Mouse (Mus musculus) kidney, embryonic 14.5 days (tissue): Measurements from ENCODE around the gene Itsn1. TPM values are rescaled to one million over a fixed set of nuclear protein-coding genes. Genes with fewer than 3 reads are reported as not detected.

Experiments used
- ATAC-seq: fragments of 200-750 bp; cut with Nextera tagmentation; 2 replicates; pipeline ENCODE4 v1.8.0; 2017; ENCODE audit warnings: moderate number of reproducible peaks, mild to moderate bottlenecking, moderate TSS enrichment, moderate library complexity; ENCODE audit not compliant: low FRiP score, low TSS enrichment
- H3K27ac ChIP-seq: fragments of 300-500 bp; sonication (generic); 2 replicates; pipeline ENCODE4 v1.5.1; 2014; ENCODE audit warnings: low read depth, mild to moderate bottlenecking, low read length, moderate library complexity, mixed read lengths
- H3K27me3 ChIP-seq: fragments of 300-500 bp; sonication (generic); 2 replicates; pipeline ENCODE4 v1.6.1; 2014; ENCODE audit warnings: mild to moderate bottlenecking, low read length; ENCODE audit not compliant: control insufficient read depth, insufficient read depth
- H3K36me3 ChIP-seq: fragments of 300-500 bp; sonication (generic); 2 replicates; pipeline ENCODE4 v1.6.1; 2014; ENCODE audit warnings: low read length, mixed read lengths; ENCODE audit not compliant: control insufficient read depth, insufficient read depth
- H3K4me1 ChIP-seq: fragments of 300-500 bp; sonication (generic); 2 replicates; pipeline ENCODE4 v1.6.1; 2014; ENCODE audit warnings: low read length, mixed read lengths; ENCODE audit not compliant: control insufficient read depth, insufficient read depth
- H3K4me2 ChIP-seq: fragments of 300-500 bp; sonication (generic); replicated peaks from 2 replicates; pipeline ENCODE4 v1.6.1; 2014; ENCODE audit warnings: low read depth, mild to moderate bottlenecking, low read length
- H3K4me3 ChIP-seq: fragments of 300-500 bp; sonication (generic); 2 replicates; pipeline ENCODE4 v1.5.1; 2014; ENCODE audit warnings: mild to moderate bottlenecking, low read length
- H3K9ac ChIP-seq: fragments of 300-500 bp; sonication (generic); 2 replicates; pipeline ENCODE4 v1.6.1; 2014; ENCODE audit warnings: low read depth, mild to moderate bottlenecking, low read length, moderate library complexity
- H3K9me3 ChIP-seq: fragments of 300-500 bp; sonication (generic); 2 replicates; pipeline ENCODE4 v1.6.1; 2016; ENCODE audit warnings: low read length; ENCODE audit not compliant: control insufficient read depth
- WGBS: fragments of 180-500 bp; shearing (Covaris S2); extraction: QIAGEN DNeasy Blood & Tissue Kit; methylation state at CpG from one replicate; pipeline ENCODE4 v1.1.7; 2014; 5-methylcytosine and 5-hydroxymethylcytosine counted together
- microRNA-seq: library from miRNA; unstranded; fragments of <30 nt; microRNA quantifications from one replicate; pipeline ENCODE4, GENCODE M21; 2016
- polyA plus RNA-seq: library from polyadenylated mRNA; unstranded; fragments of >200 nt; fragmentation: Nextera tagmentation; extraction: Ambion mirVana; gene quantifications from 2 replicates; pipeline ENCODE4 v1.2.1, GENCODE M21; 2014

Itsn1 gene
- polyA plus RNA-seq, 1 experiment from 2014 or later: 27.7 TPM

DNA sequence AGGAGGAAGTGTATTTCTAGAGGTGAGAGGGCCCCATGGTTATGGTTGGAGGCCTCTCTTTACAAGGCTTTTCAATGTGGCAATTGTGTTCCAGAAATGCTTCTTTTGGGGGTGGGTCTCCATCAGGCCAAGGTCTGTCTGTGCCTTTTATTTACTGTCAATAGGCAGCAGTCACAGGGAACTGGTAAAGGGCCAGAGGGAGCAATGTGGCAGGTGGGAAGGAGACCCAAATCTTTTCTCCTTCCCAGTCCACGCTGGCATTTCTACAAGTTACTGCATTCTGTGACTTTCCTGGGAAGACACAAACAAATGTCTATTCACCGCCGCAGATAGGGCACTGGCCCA is 234.4 kb downstream of the Itsn1 start:
- Histone ChIP-seq H3K4me3 (no peak overlapping the region), H3K9me3 (peaks cover 4% of the 10 kb centered on the region; the same call in 1 of the 2 replicates), H3K4me1 (0 out of 2 replicates have a peak, but pooled peaks cover 3% of the 10 kb centered on the region), H3K4me2 (no peak overlapping the region), H3K27ac (no peak overlapping the region), H3K36me3 (no peaks in the 10 kb centered on the region), H3K27me3 (no peaks in the 10 kb centered on the region), H3K9ac (no peak overlapping the region)
- WGBS: 93% methylated on average over 3 of the region's 3 CpGs
- ATAC-seq: no peak

DNA sequence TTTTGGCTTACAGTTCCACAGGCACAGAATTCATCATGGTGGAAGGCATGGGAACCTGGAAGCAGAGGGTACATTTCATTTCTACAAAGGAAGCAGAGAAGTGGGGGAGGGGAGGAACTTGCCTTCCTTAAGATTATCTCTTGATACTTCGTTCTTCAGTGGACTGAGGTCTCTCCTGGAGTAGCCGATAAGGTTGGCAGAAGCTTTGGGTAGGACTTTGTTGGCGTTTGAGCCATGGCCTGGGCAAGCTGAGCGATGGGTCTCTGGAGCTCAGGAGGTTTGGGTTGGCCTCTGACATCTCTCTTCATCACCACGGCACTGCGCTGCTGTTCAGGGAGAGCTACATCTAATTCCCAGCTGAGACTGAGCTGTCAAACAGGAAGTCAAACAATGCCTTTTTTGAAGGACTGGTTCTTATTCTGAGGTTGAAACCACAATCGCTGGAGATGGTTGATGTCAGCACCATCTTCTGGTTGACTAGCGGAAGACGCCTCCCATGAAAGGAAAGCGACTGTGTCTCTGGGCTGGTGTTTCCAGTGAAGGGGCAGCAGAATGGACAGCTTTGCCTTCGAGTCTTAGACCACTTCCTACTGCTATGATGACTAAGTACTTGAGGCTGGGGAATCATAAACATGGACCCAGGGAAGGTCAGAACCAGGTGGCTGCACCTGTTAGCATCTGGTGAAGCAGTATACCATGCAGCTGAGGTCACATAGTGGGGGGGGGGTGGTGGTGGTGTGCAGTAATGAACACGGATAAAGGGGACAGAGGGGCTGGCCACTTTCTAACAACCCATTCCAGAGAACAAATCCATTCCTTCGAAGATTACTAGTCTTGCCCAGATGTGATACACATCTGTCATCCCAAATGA is 235.5 kb downstream of the Itsn1 start:
- Histone ChIP-seq H3K4me3 (no peak overlapping the region), H3K27ac (no peak overlapping the region), H3K36me3 (no peaks in the 10 kb centered on the region), H3K4me1 (0 out of 2 replicates have a peak, but pooled peaks cover 3% of the 10 kb centered on the region), H3K9ac (no peak overlapping the region), H3K4me2 (no peak overlapping the region), H3K27me3 (no peaks in the 10 kb centered on the region), H3K9me3 (peaks cover 4% of the 10 kb centered on the region; the same call in 1 of the 2 replicates)
- WGBS: 86% methylated on average over 13 of the region's 13 CpGs
- ATAC-seq: no peak

DNA sequence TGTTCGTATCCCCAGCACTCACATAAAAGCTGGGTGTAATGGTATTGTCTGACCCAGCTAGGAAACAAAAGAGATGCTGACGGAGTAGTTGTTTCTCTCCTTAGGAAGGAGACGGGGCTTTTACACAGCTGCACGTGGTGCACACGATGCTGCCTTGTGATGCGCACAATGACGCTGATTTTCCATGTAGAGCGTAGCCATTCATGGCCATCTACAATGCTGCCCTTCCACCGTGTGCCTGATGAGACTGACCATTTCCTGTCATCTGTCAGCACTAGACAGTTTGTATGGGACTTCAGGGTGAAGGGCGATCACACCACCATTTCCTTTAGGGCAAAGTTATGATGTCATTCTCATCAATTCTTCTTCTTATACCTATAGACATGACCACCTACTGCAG is 239.6 kb downstream of the Itsn1 start:
- no peak overlapping the region for H3K9ac ChIP-seq
- no peaks in the 10 kb centered on the region for H3K27me3 ChIP-seq
- H3K36me3 ChIP-seq: no peaks in the 10 kb centered on the region
- H3K4me3 ChIP-seq: no peak overlapping the region
- H3K4me1 ChIP-seq: no peaks in the 10 kb centered on the region
- no peak for ATAC-seq
- H3K9me3 ChIP-seq: no peaks in the 10 kb centered on the region
- WGBS: 84% methylated on average over 10 of the region's 10 CpGs
- no peak overlapping the region for H3K4me2 ChIP-seq
- no peak overlapping the region for H3K27ac ChIP-seq

DNA sequence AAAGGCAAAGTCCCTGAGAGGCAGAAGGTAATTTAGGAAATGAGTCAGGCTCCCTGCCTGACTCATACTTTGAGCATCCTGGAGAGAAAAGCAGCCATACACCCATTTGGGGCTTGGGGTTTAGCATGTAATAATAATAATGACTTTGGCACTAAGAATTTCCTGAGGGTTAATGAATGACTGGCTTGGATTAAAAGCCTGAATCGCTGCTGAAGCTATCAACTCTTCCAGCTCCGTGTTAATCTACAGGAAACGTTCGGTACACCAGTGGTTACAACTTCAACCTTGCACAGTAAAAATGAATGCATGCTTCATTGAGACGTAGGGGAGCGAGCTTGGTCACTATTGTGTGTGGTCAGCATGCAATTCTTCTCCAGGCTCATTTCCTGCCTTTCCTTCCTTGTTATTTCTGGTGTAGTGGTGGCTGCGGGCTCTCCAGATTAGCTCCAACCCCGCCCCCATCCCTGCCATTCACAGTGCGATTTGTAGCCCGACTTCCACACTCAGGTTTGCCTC is 240.5 kb downstream of the Itsn1 start:
- peak overlapping the region; percentile 49; the same call in 1 of the 2 replicates for H3K27ac ChIP-seq
- H3K36me3 ChIP-seq: no peaks in the 10 kb centered on the region

More for the DNA sequence above, 240.5 kb downstream of the Itsn1 start:
- Histone ChIP-seq H3K9ac (no peak overlapping the region), H3K4me2 (no peak overlapping the region), H3K4me3 (no peak overlapping the region), H3K27me3 (no peaks in the 10 kb centered on the region), H3K9me3 (no peaks in the 10 kb centered on the region), H3K4me1 (no peaks in the 10 kb centered on the region)
- ATAC-seq: peak; percentile 61; the same call in 1 of the 2 replicates
- WGBS: 31% methylated on average over 10 of the region's 10 CpGs

Small RNA genes lying within 50 kb of the gene (microRNA-seq; reads per million reads assigned to microRNA genes)
- not detected for gene Gm27773

Other genes starting within 250 kb of the Itsn1 start
- 37.8 and 69.6 TPM in 2 replicates for gene Ifnar1, start 244.0 kb upstream of the Itsn1 start, polyA plus RNA-seq
- 36.0 and 45.7 TPM in 2 replicates for gene Ifngr2, start 182.2 kb upstream of the Itsn1 start, polyA plus RNA-seq
- gene Tmem50b, start 131.5 kb upstream of the Itsn1 start, polyA plus RNA-seq: 20.0 and 34.7 TPM in 2 replicates
- gene Dnajc28, start 110.3 kb upstream of the Itsn1 start, polyA plus RNA-seq: 2.9 and 3.0 TPM in 2 replicates
- gene Gart, start 82.3 kb upstream of the Itsn1 start, polyA plus RNA-seq: 90.5 and 128 TPM in 2 replicates
- gene Son, start 81.8 kb upstream of the Itsn1 start, polyA plus RNA-seq: 160 and 167 TPM in 2 replicates
- gene Donson, start 40.5 kb upstream of the Itsn1 start, polyA plus RNA-seq: 21.1 and 25.6 TPM in 2 replicates
- 77.3 and 82.4 TPM in 2 replicates for gene Cryzl1, start 306 bp upstream of the Itsn1 start, polyA plus RNA-seq